Mouse (Mus musculus): ENCODE results near the gene Avil. TPM values are rescaled to one million over a fixed set of nuclear protein-coding genes. Genes with fewer than 3 reads are reported as not detected.

Gene Avil
- polyA plus RNA-seq, 1 experiment = 0.06 TPM

GRCm38 (mm10) chr10:127040569-127041214 is 40.2 kb downstream of the Avil start:
- DNase-seq (ENCODE audit: low read depth in 1 of 2, low spot score in 2 of 2) = no peak
- 3% methylated on average over 20 of the region's 20 CpGs for WGBS
- peaks cover 9% of the 10 kb centered on the region; the same call in 1 of the 2 replicates for H3K27me3 ChIP-seq (ENCODE audit: control insufficient read depth, insufficient read depth, low read length)
- H3K27ac ChIP-seq (ENCODE audit: insufficient read depth, low read length) = no peak overlapping the region
- H3K4me1 ChIP-seq (ENCODE audit: control insufficient read depth, insufficient read depth, insufficient read length) = peaks cover 5% of the 10 kb centered on the region
- H3K36me3 ChIP-seq (ENCODE audit: control insufficient read depth, insufficient read depth, low read length) = peaks cover 3% of the 10 kb centered on the region
- no peak for TF ChIP-seq CTCF (IDR thresholded peaks at IDR 0.05; ENCODE audit: extremely low read depth, insufficient read depth, insufficient read length, insufficient replicate concordance)
- TF ChIP-seq POLR2A (IDR thresholded peaks at IDR 0.05; ENCODE audit: low read depth, low read length) = no peak
- H3K4me3 ChIP-seq (ENCODE audit: extremely low read depth, insufficient read depth, insufficient read length) = peak overlapping the region; percentile 75

GRCm38 (mm10) chr10:127041274-127041766 is 40.8 kb downstream of the Avil start, which contains the start of the genes Mettl1 and Eef1akmt3:
Mettl1 (plus strand) TSS chr10:127041414.
Eef1akmt3 (minus strand) TSS chr10:127041513.
- H3K36me3 ChIP-seq (ENCODE audit: control insufficient read depth, insufficient read depth, low read length) = peaks cover 3% of the 10 kb centered on the region
- no peak within 1 kb of the TSS for H3K27ac ChIP-seq (ENCODE audit: insufficient read depth, low read length)
- peak within 1 kb of the TSS; percentile 75 for H3K4me3 ChIP-seq (ENCODE audit: extremely low read depth, insufficient read depth, insufficient read length)
- DNase-seq (ENCODE audit: low read depth in 1 of 2, low spot score in 2 of 2) = no peak
- under 1% methylated on average over 28 of the region's 28 CpGs for WGBS
- H3K4me1 ChIP-seq (ENCODE audit: control insufficient read depth, insufficient read depth, insufficient read length) = peaks cover 5% of the 10 kb centered on the region
- TF ChIP-seq CTCF (IDR thresholded peaks at IDR 0.05; ENCODE audit: extremely low read depth, insufficient read depth, insufficient read length, insufficient replicate concordance) = no peak
- no peak for TF ChIP-seq POLR2A (IDR thresholded peaks at IDR 0.05; ENCODE audit: low read depth, low read length)
- H3K27me3 ChIP-seq (ENCODE audit: control insufficient read depth, insufficient read depth, low read length) = peaks cover 9% of the 10 kb centered on the region; the same call in 1 of the 2 replicates

DNA sequence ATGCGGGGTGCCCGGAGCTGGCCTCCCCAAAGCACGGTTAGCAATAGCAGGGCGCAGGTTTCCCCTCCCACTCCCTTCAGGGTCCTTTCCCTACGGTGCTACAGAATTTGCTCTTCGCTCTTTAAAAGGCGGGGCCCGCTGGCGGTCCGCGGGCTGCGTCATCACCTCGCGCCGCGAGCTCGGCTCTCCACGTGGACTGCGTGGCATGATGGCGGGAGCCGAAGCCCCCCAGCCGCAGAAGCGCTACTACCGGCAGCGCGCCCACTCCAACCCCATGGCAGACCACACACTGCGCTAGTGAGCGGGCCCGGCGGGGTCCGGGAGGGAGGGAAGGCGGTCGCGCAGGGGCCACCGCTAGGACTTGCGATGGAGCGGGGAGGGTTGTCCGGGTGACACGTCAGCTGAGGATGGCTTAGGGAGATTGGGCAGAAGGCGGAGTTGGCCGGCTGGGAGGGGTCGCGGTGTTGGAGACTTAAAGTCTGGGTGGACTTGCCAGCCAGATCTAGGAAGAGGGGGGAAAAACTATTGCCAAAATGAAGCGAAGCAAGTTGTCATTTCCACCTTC is 41.3 kb downstream of the Avil start:
- peaks cover 9% of the 10 kb centered on the region; the same call in 1 of the 2 replicates for H3K27me3 ChIP-seq (ENCODE audit: control insufficient read depth, insufficient read depth, low read length)
- no peak for TF ChIP-seq POLR2A (IDR thresholded peaks at IDR 0.05; ENCODE audit: low read depth, low read length)
- TF ChIP-seq CTCF (IDR thresholded peaks at IDR 0.05; ENCODE audit: extremely low read depth, insufficient read depth, insufficient read length, insufficient replicate concordance) = no peak
- peaks cover 5% of the 10 kb centered on the region for H3K4me1 ChIP-seq (ENCODE audit: control insufficient read depth, insufficient read depth, insufficient read length)
- H3K36me3 ChIP-seq (ENCODE audit: control insufficient read depth, insufficient read depth, low read length) = peaks cover 3% of the 10 kb centered on the region
- DNase-seq (ENCODE audit: low read depth in 1 of 2, low spot score in 2 of 2) = peak; percentile 55 to 77
- under 1% methylated on average over 44 of the region's 44 CpGs for WGBS
- H3K27ac ChIP-seq (ENCODE audit: insufficient read depth, low read length) = no peak overlapping the region
- H3K4me3 ChIP-seq (ENCODE audit: extremely low read depth, insufficient read depth, insufficient read length) = peak overlapping the region; percentile 75

DNA sequence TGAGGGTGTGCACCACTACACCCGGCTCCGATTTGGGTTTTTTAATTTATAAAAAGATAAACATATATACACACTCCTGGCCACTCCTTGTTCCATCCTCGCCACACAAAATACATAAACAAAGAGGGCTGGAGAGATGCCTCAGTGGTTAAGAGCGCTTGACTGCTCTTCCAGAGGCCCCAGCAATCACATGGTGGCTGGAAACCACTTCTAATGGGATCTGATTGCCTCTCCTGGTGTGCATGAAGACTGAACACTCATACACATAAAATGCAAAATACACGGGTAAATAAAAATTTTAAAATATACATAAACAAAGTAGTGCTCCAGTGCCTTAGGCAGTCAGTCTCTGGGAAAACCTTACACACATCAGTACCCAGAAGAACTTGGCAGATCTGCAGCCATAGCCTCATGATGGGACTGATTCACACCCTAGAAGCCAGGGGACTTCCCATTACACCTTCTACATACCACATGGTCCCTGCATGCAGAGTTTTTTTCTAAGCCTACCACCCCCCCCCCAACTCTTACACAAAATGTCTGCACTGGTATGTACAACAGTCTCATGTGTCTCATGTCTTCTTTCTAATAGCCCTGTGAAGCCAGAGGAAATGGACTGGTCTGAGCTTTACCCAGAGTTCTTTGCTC is 42.1 kb downstream of the Avil start:
- no peak overlapping the region for H3K27ac ChIP-seq (ENCODE audit: insufficient read depth, low read length)
- 18% methylated on average over 5 of the region's 5 CpGs for WGBS
- H3K4me3 ChIP-seq (ENCODE audit: extremely low read depth, insufficient read depth, insufficient read length) = peak overlapping the region; percentile 75
- H3K4me1 ChIP-seq (ENCODE audit: control insufficient read depth, insufficient read depth, insufficient read length) = peaks cover 5% of the 10 kb centered on the region
- TF ChIP-seq CTCF (IDR thresholded peaks at IDR 0.05; ENCODE audit: extremely low read depth, insufficient read depth, insufficient read length, insufficient replicate concordance) (no peak), POLR2A (IDR thresholded peaks at IDR 0.05; ENCODE audit: low read depth, low read length) (no peak)
- peaks cover 3% of the 10 kb centered on the region for H3K36me3 ChIP-seq (ENCODE audit: control insufficient read depth, insufficient read depth, low read length)
- H3K27me3 ChIP-seq (ENCODE audit: control insufficient read depth, insufficient read depth, low read length) = peaks cover 7% of the 10 kb centered on the region; the same call in 1 of the 2 replicates
- no peak for DNase-seq (ENCODE audit: low read depth in 1 of 2, low spot score in 2 of 2)

DNA sequence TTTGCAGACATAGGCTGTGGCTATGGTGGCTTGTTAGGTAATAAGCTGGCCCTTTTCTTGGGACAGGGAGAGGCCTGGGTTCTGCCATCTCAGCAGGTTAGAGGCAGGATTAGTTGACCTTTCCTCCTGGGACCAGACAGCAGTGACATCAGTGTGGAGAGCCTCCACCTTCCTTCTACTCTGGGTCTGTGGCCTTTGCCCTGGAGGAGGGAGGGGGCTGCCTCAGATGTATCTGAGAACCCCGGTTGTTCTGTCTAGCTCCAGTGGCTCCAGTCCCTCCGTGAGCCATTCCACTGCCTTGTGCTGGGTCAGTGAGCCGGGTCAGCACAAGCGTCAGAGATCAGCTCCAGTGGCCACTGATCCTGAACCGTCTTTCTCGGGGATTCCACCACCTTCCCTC is 42.7 kb downstream of the Avil start:
- peaks cover 5% of the 10 kb centered on the region for H3K4me1 ChIP-seq (ENCODE audit: control insufficient read depth, insufficient read depth, insufficient read length)
- no peak for TF ChIP-seq POLR2A (IDR thresholded peaks at IDR 0.05; ENCODE audit: low read depth, low read length)
- no peak for TF ChIP-seq CTCF (IDR thresholded peaks at IDR 0.05; ENCODE audit: extremely low read depth, insufficient read depth, insufficient read length, insufficient replicate concordance)
- peaks cover 3% of the 10 kb centered on the region for H3K36me3 ChIP-seq (ENCODE audit: control insufficient read depth, insufficient read depth, low read length)
- DNase-seq (ENCODE audit: low read depth in 1 of 2, low spot score in 2 of 2) = no peak
- H3K4me3 ChIP-seq (ENCODE audit: extremely low read depth, insufficient read depth, insufficient read length) = no peak overlapping the region
- no peak overlapping the region for H3K27ac ChIP-seq (ENCODE audit: insufficient read depth, low read length)
- WGBS = 94% methylated on average over 6 of the region's 6 CpGs
- H3K27me3 ChIP-seq (ENCODE audit: control insufficient read depth, insufficient read depth, low read length) = peaks cover 7% of the 10 kb centered on the region; the same call in 1 of the 2 replicates

- TF ChIP-seq CTCF (IDR thresholded peaks at IDR 0.05; ENCODE audit: extremely low read depth, insufficient read depth, insufficient read length, insufficient replicate concordance) (no peak), POLR2A (IDR thresholded peaks at IDR 0.05; ENCODE audit: low read depth, low read length) (no peak)
- no peak for DNase-seq (ENCODE audit: low read depth in 1 of 2, low spot score in 2 of 2)
- Histone ChIP-seq H3K27ac (ENCODE audit: insufficient read depth, low read length) (no peak within 1 kb of the TSS), H3K4me1 (ENCODE audit: control insufficient read depth, insufficient read depth, insufficient read length) (peaks cover 5% of the 10 kb centered on the region; the same call in 1 of the 2 replicates), H3K27me3 (ENCODE audit: control insufficient read depth, insufficient read depth, low read length) (no peaks in the 10 kb centered on the region; the same call in 1 of the 2 replicates), H3K4me3 (ENCODE audit: extremely low read depth, insufficient read depth, insufficient read length) (no peak within 1 kb of the TSS), H3K36me3 (ENCODE audit: control insufficient read depth, insufficient read depth, low read length) (peaks cover 3% of the 10 kb centered on the region)
- 53% methylated on average over 5 of the region's 5 CpGs for WGBS
Observed at GRCm38 (mm10) chr10:127047954-127048353, 47.4 kb downstream of the Avil start, which contains the start of gene Cyp27b1. Cyp27b1 (plus strand) TSS chr10:127048250.
